Mouse (Mus musculus) testis, postnatal 10 days (tissue): Measurements from ENCODE around the gene Fignl1.

Source experiments
- DNase-seq: peaks from one replicate; pipeline ENCODE4 v3.0.0; 2021; ENCODE audit warnings: low spot score

Gene Fignl1

DNA sequence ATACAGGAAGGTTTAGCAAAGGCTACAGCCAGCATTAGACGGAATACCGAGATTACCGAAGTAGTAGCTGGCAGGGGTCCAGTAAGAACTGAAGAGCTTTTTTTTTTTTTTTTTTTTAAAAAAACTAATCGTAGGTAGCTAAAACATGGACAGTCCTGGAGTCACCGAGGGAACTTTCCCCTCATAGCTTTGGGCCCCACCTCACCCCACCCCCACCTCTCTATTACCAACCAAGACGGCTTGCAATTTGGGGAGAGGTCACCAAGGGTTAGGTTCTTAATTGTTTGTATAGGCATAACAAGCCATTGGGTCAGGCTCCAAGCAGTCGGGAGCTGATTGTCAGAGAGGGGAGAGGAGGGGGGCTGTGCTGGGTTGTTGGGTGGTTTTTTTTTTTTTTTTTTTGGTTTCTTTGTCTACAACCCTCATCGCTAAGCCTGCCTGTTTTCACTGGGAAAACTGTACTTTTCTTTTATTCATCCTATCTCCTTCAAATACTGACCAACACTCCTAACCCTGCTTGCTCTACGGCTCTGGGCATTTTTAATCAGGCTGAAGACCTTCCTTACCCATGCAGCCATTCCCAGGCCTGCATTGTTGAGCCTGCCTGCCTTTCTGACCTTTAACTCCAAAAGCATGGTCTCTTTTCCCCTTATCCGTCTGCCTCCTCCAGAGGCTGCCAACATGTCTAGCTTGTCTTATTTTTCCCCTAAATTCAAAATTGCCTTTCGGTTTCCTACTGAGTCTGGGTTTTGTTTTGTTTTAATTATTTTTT, 828 bp upstream of the Fignl1 start:
- DNase-seq: no peak

DNA sequence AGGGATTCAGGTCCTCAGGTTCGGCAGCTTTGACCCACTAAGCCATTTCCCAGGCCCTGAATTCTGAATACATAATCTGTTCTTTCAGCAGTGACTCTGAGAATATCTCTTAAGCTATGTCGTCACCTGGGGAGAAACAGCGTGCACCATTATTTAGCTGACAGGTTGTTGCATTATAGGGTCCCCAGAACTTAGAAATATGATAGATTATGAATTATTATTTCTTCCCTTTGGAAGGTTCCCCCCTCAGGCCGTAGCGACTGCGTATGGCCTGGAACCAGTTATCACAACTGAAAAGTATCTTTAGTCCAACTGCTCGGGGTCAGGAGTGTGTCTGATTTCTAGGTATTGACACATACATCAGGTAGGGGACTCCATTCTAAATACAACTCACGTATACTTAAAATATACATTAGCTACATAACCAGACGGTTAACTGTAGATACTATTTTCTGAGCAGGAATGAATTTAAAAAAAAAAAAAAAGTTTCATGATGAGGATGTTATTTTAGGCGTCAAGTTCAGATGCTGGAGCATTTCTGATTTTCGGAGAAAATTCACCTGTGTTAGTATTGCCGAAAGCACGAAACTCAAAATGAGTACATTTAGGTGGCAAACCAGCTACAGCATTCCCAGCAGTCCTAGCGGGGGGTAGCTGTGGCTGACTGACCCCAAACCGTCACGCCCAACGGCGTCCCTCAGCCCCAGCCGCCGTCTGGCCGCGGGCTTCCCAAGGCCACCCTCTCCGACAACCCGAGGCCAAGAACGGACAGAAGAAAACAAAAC, 535 bp downstream of the Fignl1 start:
- no peak for DNase-seq

GRCm38 (mm10) chr11:11805951-11806350, 2.8 kb downstream of the Fignl1 start:
- DNase-seq: no peak

GRCm38 (mm10) chr11:11804421-11804820, 4.3 kb downstream of the Fignl1 start:
- DNase-seq: no peak

- no peak for DNase-seq
These were observed 7.7 kb downstream of the Fignl1 start for GRCm38 (mm10) chr11:11801067-11801466.

- DNase-seq: no peak
These were observed 8.5 kb downstream of the Fignl1 start for GRCm38 (mm10) chr11:11800304-11800703.

DNA sequence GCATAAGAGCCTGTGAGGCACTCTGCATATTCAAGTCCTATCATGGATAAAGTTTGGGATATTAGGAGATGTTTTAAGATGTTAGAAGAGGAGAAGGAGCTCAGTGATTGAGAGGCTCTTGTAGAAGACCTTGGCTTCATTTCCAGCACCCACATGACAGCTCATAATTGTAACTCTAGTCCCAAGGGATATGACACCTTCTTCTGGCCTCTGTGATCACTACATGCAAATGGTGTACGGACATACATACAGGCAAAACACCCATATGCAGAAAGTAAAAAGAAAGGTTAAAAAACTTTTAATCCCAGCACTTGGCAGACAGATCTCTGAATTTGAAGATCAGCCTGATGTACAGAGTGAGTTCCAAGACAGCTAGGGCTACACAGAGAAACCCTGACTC, 10.1 kb downstream of the Fignl1 start:
- DNase-seq: no peak

DNA sequence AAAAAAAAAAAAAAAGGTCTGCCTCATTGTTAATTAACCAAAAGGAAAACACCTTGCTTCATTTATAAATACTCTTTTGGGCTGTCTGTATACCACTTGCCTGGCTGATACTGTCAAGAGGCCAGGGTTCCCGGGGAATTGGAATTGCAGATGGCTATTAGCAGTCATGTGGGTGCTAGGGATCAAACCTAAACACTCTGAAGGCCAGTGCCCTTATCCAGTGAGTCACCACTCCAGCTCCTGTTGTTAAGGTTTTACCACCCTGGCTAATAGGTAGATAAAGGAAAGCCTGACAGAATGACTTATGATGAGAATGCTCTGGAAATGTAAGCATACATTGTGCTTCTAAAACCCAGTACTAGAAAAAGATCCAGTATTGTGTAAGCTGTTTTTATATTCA, 14.1 kb downstream of the Fignl1 start:
- no peak for DNase-seq

DNA sequence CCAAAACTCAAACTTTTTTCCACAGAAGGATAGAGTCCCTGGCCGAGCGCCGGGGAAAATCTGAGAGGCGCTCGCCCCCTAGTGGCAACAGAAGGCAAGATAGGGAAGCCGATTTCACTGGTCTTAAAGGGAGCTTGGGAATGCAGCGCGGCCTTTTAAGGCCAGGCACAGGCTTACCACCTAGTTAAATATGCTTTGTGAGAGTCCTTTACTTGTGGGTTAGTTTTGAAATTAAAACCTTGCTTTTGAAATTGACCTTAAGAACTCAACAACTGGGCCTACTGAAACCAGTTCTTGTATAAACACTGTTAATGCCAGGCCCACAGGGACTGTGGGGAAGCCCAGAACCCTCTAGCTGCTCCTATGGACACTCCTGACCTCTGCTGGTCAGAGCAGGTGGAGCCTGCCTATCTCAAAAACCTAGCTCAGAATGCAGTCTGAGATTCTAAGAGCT, 20.2 kb downstream of the Fignl1 start:
- peak; percentile 87 for DNase-seq

GRCm38 (mm10) chr11:11785457-11785856, 23.3 kb downstream of the Fignl1 start:
- DNase-seq: no peak

GRCm38 (mm10) chr11:11781728-11782127, 27.0 kb downstream of the Fignl1 start:
- DNase-seq: no peak

- DNase-seq: no peak
These were observed 30.4 kb downstream of the Fignl1 start for GRCm38 (mm10) chr11:11778345-11778744.

- no peak for DNase-seq
These were observed 31.0 kb downstream of the Fignl1 start for GRCm38 (mm10) chr11:11777796-11778195.

- DNase-seq: no peak
These were observed 31.5 kb downstream of the Fignl1 start for GRCm38 (mm10) chr11:11777246-11777645.

DNA sequence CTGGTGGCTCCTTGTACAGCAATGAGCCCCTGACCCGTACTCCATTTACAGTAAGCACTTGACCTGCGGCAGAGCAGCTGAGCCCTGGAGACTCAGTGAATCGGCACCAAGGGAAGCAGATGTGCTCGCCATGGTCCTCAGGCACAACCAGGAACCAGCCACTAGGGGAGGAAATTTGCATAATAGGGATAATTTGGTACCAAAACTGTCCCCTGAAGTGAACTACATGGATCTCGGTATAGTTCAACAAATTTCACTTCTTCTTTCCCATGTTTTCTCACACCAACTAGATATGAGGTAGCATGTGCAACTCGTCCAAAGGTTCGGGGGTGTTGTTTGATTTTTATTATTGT, 32.0 kb downstream of the Fignl1 start:
- DNase-seq: no peak

GRCm38 (mm10) chr11:11776071-11776821, 32.5 kb downstream of the Fignl1 start:
- DNase-seq: no peak

DNA sequence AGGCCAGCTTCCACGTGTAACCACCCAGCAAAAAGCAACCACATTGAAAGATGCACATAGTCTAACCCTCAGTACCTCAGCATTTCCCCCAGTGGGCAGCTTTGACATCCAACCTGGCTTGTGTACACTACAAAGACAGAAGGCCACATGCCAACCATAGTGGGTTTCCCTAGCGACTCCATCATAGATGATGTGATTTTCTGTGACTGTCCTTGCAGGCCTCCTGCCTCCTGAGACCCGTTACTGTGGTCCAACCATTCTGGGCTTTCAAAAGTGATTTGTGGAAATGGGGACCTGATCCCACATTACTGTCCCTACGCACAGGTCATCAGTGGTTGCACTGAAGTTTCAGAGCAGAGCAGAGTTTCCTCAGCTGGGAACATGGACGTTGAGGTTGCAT, 33.9 kb downstream of the Fignl1 start:
- no peak for DNase-seq

DNA sequence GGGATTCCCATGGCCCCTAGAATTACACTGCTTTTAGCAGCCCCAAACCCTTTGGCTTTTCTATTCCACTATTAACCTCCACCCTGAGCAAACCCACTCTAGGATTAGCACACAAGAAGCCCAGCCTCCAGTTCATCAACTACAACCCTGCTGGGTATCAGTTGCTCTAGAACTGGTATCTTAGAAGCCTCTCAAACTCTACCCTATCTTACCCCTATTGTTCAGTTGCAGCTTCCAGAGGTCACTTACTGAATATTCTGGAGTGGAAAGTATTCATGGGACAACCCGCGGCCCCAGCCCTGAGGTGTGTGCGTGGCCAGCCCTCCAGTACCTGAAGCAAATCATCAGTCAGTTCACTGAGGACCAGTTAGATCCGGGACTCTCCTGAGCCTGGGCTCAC, 34.4 kb downstream of the Fignl1 start:
- no peak for DNase-seq

DNA sequence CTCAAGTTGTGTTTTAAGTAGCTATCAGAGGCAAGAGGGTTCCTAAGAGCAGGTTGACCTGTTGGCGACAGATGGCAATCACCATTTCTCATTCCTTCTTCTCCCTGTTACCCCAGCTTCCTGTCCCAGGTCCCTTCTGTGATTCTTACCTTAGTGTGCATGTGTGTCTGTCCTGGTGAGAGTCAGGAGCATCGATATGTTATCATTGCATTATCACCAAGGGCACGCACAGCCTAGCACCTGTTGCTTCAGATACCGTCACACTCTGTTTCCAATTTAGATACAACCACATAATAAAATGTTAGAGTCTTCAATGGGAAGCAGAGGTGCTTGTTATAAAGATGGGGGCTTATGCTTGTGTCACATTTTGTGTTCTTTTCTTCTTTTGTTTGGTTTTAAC, 36.6 kb downstream of the Fignl1 start:
- DNase-seq: no peak

DNA sequence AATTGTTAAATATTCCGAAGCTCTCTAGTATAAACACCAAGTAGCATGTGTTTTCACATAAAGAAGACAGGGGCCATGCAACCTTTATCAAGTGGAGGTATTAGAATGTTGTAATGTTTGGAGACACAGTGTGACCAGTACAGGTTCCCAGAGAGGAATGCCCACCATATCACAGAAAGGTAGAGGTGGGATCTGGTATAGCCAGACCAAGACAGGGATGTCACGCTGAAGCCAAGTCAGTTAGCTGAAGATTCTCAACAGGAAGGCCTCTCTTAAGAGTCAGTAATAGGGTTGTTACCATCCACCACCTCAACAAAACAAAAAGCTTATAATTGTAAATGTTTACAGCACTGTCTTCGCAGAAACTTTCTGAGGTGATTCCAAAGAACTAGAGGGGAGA, 38.1 kb downstream of the Fignl1 start:
- DNase-seq: no peak

DNA sequence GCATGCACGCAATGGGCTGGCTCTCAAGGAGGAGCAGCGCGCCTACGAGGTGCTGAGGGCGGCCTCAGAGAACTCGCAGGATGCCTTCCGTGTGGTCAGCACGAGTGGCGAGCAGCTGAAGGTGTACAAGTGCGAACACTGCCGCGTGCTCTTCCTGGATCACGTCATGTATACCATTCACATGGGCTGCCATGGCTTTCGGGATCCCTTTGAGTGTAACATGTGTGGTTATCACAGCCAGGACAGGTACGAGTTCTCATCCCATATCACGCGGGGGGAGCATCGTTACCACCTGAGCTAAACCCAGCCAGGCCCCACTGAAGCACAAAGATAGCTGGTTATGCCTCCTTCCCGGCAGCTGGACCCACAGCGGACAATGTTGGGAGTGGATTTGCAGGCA, 39.5 kb downstream of the Fignl1 start:
- no peak for DNase-seq

- no peak for DNase-seq
These were observed 40.7 kb downstream of the Fignl1 start for GRCm38 (mm10) chr11:11768057-11768456.

GRCm38 (mm10) chr11:11766736-11767135, 42.0 kb downstream of the Fignl1 start:
- no peak for DNase-seq
